Mouse (Mus musculus): Measurements from ENCODE around the gene Slc46a3.
A peak's percentile ranks its signal among the peaks of the same experiment; 100 is the strongest.

Slc46a3 gene

DNA sequence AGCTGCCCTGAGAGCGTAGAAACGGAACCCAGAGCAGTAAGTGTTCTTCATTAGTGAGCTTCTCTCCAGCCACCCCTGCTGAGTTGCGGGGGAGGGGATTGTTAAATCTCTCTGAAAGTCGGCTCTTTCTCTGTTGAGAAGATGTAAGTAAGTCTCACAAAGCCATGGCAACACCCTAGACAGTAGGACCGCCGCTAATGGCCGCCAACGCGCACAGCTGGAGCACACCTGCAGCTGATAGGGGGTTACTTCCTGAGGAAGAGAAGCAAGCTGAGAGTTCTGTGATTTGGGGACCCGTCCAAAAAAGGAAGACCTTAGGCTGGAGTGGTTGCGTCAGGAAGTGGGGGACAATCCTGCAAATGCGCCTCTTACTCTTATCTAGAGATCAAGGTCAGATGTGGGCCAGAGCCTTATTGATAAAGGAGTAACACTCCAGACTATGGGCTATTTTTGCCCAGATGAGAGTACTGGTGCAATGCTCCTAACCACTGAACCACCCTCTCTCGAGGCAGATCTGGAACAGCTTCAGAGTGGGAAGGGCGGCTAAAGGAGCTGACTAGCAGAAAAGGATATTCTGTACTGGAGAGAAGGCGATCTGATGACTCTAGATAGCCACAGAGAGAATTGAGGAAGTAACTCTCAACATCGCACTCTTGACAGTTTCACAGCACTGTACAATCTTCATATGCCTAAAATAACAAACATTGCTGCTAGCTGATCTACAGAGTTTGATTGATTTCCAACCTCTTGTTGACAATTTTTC, 1.0 kb upstream of the Slc46a3 start:
- peak; percentile 61 for DNase-seq (ENCODE audit: low read depth, low spot score)

- peak; percentile 18 for DNase-seq (ENCODE audit: low read depth, low spot score)
Measured at GRCm38 (mm10) chr5:147893766-147894454, 705 bp downstream of the Slc46a3 start.

GRCm38 (mm10) chr5:147893143-147893542, 1.5 kb downstream of the Slc46a3 start:
- no peak for DNase-seq (ENCODE audit: low read depth, low spot score)

DNA sequence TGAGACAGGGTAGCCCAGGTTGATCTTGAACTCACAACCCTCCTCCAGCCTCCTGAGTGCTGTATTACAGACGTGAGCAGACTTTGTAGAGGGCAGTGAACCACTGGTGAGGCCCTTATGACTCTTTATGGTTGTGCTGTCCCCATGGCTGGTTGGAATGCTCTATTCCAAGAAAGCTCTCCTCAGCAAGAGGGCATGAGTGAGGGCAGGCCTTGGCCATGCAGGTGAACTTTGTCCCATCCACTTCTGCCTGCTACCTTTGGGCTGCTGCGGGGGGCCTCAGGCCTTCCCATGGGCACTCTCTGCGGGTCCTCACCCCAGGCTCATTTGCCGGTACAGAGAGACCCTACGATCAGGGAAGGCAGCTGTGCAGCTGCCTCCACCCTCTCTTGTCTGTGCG, 1.9 kb downstream of the Slc46a3 start:
- DNase-seq (ENCODE audit: low read depth, low spot score) = no peak

GRCm38 (mm10) chr5:147888313-147889297, 6.0 kb downstream of the Slc46a3 start:
- DNase-seq (ENCODE audit: low read depth, low spot score) = no peak

GRCm38 (mm10) chr5:147883581-147883980, 11.0 kb downstream of the Slc46a3 start:
- DNase-seq (ENCODE audit: low read depth, low spot score) = no peak

GRCm38 (mm10) chr5:147879971-147880682, 14.5 kb downstream of the Slc46a3 start:
- no peak for DNase-seq (ENCODE audit: low read depth, low spot score)

DNA sequence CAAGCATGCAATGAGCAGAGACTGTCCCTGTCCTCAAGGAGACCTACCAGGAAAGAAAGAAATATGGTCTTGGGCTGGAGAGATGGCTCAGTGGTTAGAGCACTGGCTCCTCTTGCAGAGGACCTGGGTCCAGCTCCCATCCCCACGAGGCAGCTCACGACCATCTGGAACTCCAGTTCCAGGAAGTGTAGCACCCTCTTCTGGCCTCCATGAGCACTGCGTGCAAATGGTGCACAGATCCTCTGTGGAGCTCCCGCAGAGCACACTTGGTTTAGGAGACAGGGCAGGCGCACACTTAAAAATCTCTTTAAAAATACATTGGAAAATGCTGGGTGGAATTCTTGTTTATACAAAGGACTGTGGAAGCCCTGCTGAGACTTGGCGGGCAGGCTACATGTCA, 17.1 kb downstream of the Slc46a3 start:
- no peak for DNase-seq (ENCODE audit: low read depth, low spot score)

GRCm38 (mm10) chr5:147875210-147875609, 19.4 kb downstream of the Slc46a3 start:
- DNase-seq (ENCODE audit: low read depth, low spot score) = no peak

DNA sequence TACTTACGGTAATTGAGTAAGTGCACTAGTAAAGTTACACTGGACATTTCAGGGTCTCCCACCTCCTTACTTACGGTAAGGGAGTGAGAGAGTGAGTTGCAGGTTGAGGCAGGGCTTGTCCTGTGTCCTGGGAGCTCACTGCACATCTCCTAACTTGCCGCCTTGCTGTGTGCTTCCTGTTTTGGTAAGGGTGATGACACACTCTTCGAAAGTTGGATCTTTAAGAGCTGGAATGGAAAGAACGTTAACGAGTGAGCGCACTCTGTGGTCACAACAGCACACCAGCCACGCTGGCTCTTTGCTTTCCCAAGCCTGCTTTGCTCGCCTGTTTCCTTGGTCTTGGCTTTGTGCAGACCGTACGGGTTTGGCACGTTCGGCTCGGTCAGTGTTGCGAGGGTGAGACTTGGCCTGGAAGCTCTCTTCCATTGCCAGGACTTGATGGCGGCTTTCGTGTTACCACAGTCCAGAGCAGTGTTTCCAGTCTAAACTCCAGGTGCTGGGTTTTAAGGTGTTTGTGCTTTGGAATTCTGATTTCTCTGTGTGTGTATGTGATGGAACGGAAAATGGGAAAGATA, 20.0 kb downstream of the Slc46a3 start:
- no peak for DNase-seq (ENCODE audit: low read depth, low spot score)

DNA sequence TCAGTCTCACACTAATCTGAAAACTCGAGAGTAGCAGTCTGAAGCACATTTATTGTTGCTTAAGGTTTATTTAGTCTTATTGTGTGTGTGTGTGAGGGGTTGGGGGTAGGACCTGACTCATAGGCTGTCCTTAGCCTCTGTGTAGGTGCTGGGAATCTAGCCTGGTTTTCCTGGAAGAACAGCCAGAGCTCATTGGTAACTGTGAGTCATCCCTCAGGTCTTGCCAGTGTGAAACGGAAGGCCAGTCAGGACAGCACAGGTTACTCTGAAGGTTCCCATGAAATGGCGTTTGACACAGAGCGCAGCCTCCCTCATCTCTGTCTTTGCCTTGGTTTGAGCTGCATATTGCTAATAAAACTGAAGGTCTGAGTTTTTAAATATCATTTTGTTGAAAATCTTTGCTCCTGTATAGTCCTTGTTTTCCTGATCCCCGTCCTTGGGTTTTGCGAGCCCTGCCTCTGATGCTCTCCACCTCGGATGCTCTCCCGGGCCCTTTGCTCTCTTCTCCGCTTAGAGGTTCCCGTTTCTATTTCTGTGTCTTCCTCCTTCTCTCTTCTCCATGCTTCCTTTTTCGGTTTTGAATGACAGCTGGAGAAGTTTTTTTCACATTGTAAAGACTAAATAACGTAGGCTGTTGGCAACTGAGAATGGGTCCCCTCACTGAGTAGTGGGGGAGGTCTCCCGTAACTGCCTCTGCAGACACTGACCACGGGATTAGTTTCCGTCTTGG, 23.4 kb downstream of the Slc46a3 start:
- DNase-seq (ENCODE audit: low read depth, low spot score) = no peak

GRCm38 (mm10) chr5:147870296-147870695, 24.3 kb downstream of the Slc46a3 start:
- DNase-seq (ENCODE audit: low read depth, low spot score) = no peak

DNA sequence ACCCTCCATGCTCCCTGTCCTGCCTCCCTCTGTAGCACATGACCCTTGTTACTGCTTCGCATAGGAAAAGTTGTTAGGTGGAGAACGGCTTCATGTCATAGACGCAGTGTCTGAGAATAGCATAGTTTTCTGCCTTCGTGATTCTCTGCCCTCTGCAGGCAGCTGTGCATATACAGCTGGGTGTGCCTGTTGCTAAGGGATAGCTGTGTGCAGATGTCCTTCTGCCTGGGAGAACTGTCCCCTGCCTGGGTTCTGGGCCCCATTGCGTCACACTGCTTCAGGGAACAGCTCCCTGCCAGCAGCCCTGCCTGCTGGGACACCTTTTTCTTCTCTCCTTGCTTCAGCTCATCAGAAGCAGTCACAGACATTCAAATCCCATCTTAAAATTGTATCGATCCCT, 25.0 kb downstream of the Slc46a3 start:
- DNase-seq (ENCODE audit: low read depth, low spot score) = no peak

GRCm38 (mm10) chr5:147868674-147869073, 25.9 kb downstream of the Slc46a3 start:
- no peak for DNase-seq (ENCODE audit: low read depth, low spot score)

- peak; percentile 91 for DNase-seq (ENCODE audit: low read depth, low spot score)
Measured at GRCm38 (mm10) chr5:147860449-147861261, 34.0 kb downstream of the Slc46a3 start, which contains the start of gene Pomp. TSS of gene Pomp (plus strand) at chr5:147860461.

GRCm38 (mm10) chr5:147860076-147860448, 34.6 kb downstream of the Slc46a3 start:
- DNase-seq (ENCODE audit: low read depth, low spot score) = no peak

GRCm38 (mm10) chr5:147850194-147850593, 44.4 kb downstream of the Slc46a3 start:
- DNase-seq (ENCODE audit: low read depth, low spot score) = no peak

DNA sequence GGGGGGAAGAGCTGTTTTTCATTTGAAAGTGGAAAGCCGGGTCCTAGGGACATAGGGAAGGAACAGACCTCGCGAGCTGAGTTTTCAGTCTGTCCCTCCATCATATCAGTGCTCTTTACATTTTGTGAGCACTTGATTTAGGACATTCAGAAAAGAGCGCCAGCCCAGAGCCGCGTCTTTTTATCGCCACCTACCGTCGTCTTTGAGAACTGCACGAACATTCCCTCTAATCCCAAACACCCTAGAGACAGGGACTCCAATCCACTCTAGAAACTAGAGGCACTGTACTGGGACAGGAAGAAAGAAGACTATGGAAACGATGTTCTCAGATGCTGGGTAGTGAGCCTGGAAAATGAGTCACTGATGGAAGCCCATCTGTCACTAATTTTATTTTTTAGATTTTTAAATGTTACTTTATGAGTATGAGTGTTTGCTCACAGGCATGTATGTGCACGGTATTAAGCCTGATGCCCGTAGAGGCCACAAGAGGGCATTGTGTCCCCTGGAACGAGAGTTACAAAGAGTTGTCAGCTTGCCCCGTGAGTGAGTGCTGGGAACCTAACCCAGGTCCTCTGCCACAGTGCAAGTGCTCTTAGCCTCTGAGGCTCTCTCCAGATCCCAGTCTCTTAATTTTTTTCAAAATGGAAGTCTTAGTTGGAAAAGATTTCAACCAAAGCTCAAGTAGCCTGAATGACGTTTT, 46.3 kb downstream of the Slc46a3 start:
- peak; percentile 35 for DNase-seq (ENCODE audit: low read depth, low spot score)

DNA sequence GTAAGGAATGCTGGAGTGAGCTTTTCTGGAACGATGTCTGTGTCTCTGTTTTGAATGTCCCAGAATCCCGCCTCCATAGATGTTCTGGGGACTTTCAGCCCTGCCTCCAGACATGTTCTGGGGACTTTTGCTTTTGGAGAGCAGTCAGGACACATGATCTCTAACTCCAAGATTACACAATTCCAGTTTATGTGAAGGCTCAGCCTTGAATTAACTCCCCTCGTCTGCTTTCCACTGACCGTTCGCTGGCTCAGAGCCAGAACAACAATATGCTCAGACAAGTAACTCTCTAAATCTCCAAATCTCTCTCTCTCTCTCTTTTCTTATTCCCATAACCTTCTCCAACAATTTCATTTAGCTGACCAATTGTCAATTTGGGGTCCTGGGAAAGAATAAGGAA, 47.3 kb downstream of the Slc46a3 start:
- DNase-seq (ENCODE audit: low read depth, low spot score) = no peak

All from CD4-positive helper T cell, adult 2 months (primary cell).